In genomic region chr1:58796853-58797252, GRCm38 (mm10) we compare ENCODE assay signal across 12 mouse cellular contexts. TPM values are rescaled to one million over a fixed set of nuclear protein-coding genes. Genes with fewer than 3 reads are reported as not detected.
DNase-seq lines count a peak whose midpoint lies in the region; ATAC-seq lines count a peak whose summit lies in the region.
"Had no signal": no experiment of that assay in that cellular context is flagged by ENCODE, and none has a peak within 500 bp of the region (broad histone marks: within the 10 kb centered on the region; RNA-seq: fewer than 3 reads in every experiment).

No protein-coding gene starts in this region.

- peaks cover 62% of the 10 kb centered on the region for H3K79me2 ChIP-seq in macrophage (ENCODE audit: inconsistent target)

- 0 out of 2 replicates have a peak, but pooled peaks cover 7% of the 10 kb centered on the region for H3K36me3 ChIP-seq in embryonic facial prominence, embryonic 12.5 days
- H3K36me3 ChIP-seq in embryonic facial prominence, embryonic 10.5 days (replicated peaks): peaks cover 8% of the 10 kb centered on the region
- peaks cover 7% of the 10 kb centered on the region; the same call in 1 of the 2 replicates for H3K36me3 ChIP-seq in limb, embryonic 12.5 days
- H3K36me3 ChIP-seq in limb, embryonic 10.5 days: peaks cover 6% of the 10 kb centered on the region
- peaks cover 7% of the 10 kb centered on the region; the same call in 1 of the 2 replicates for H3K36me3 ChIP-seq in embryonic facial prominence, embryonic 15.5 days
- H3K36me3 ChIP-seq in macrophage (ENCODE audit: inconsistent target): peaks cover 12% of the 10 kb centered on the region; the same call in 1 of the 2 replicates
- no peaks in the 10 kb centered on the region for H3K36me3 ChIP-seq in forebrain, embryonic 15.5 days
- H3K36me3 ChIP-seq: G1E; hindbrain, embryonic 13.5 days had no signal

- no peaks in the 10 kb centered on the region for H3K9me3 ChIP-seq in embryonic facial prominence, embryonic 12.5 days
- no peaks in the 10 kb centered on the region for H3K9me3 ChIP-seq in embryonic facial prominence, embryonic 10.5 days
- H3K9me3 ChIP-seq in limb, embryonic 12.5 days: peaks cover 4% of the 10 kb centered on the region; the same call in 1 of the 2 replicates
- no peaks in the 10 kb centered on the region for H3K9me3 ChIP-seq in limb, embryonic 10.5 days (replicated peaks)
- H3K9me3 ChIP-seq in embryonic facial prominence, embryonic 15.5 days (replicated peaks): no peaks in the 10 kb centered on the region
- H3K9me3 ChIP-seq in forebrain, embryonic 15.5 days: no peaks in the 10 kb centered on the region
- H3K9me3 ChIP-seq: limb, embryonic 15.5 days had no signal

- H3K4me3 ChIP-seq in embryonic facial prominence, embryonic 12.5 days: 0 out of 2 replicates have a peak overlapping the region, but pooled peaks have one; percentile 9
- H3K4me3 ChIP-seq in embryonic facial prominence, embryonic 10.5 days: no peak overlapping the region
- H3K4me3 ChIP-seq in limb, embryonic 12.5 days (replicated peaks): no peak overlapping the region
- H3K4me3 ChIP-seq in limb, embryonic 10.5 days: no peak overlapping the region
- peak overlapping the region; percentile 2; the same call in 1 of the 2 replicates for H3K4me3 ChIP-seq in embryonic facial prominence, embryonic 15.5 days (replicated peaks)
- peak overlapping the region; percentile 87 for H3K4me3 ChIP-seq in macrophage (ENCODE audit: inconsistent target)
- H3K4me3 ChIP-seq in forebrain, embryonic 15.5 days: no peak overlapping the region

- peaks cover 3% of the 10 kb centered on the region; the same call in 1 of the 2 replicates for H3K4me1 ChIP-seq in embryonic facial prominence, embryonic 12.5 days
- H3K4me1 ChIP-seq in embryonic facial prominence, embryonic 10.5 days: peaks cover 24% of the 10 kb centered on the region
- H3K4me1 ChIP-seq in limb, embryonic 12.5 days (replicated peaks): peaks cover 6% of the 10 kb centered on the region; the same call in 1 of the 2 replicates
- H3K4me1 ChIP-seq in limb, embryonic 10.5 days: peaks cover 19% of the 10 kb centered on the region
- H3K4me1 ChIP-seq in embryonic facial prominence, embryonic 15.5 days: peaks cover 8% of the 10 kb centered on the region; the same call in 1 of the 2 replicates
- H3K4me1 ChIP-seq in forebrain, embryonic 15.5 days: peaks cover 8% of the 10 kb centered on the region

- no peak overlapping the region for H3K27ac ChIP-seq in embryonic facial prominence, embryonic 12.5 days
- no peak overlapping the region for H3K27ac ChIP-seq in embryonic facial prominence, embryonic 10.5 days (replicated peaks)
- H3K27ac ChIP-seq in limb, embryonic 12.5 days: no peak overlapping the region
- no peak overlapping the region for H3K27ac ChIP-seq in limb, embryonic 10.5 days
- no peak overlapping the region for H3K27ac ChIP-seq in embryonic facial prominence, embryonic 15.5 days (replicated peaks)
- H3K27ac ChIP-seq in macrophage: peak overlapping the region; percentile 91
- no peak overlapping the region for H3K27ac ChIP-seq in forebrain, embryonic 15.5 days (replicated peaks)
- H3K27ac ChIP-seq: hindbrain, embryonic 13.5 days; layer of hippocampus, adult 2 months had no signal

- no peak overlapping the region for H3K4me2 ChIP-seq in embryonic facial prominence, embryonic 12.5 days (replicated peaks)
- peak overlapping the region; percentile 17; the same call in 1 of the 2 replicates for H3K4me2 ChIP-seq in limb, embryonic 12.5 days
- H3K4me2 ChIP-seq in embryonic facial prominence, embryonic 15.5 days (replicated peaks): peak overlapping the region; percentile 27; the same call in 1 of the 2 replicates
- H3K4me2 ChIP-seq in forebrain, embryonic 15.5 days (replicated peaks): no peak overlapping the region

- H3K9ac ChIP-seq in embryonic facial prominence, embryonic 12.5 days: no peak overlapping the region
- no peak overlapping the region for H3K9ac ChIP-seq in limb, embryonic 12.5 days (replicated peaks)
- no peak overlapping the region for H3K9ac ChIP-seq in embryonic facial prominence, embryonic 15.5 days
- no peak overlapping the region for H3K9ac ChIP-seq in forebrain, embryonic 15.5 days (replicated peaks)

- no peaks in the 10 kb centered on the region for H3K27me3 ChIP-seq in embryonic facial prominence, embryonic 12.5 days
- no peaks in the 10 kb centered on the region for H3K27me3 ChIP-seq in embryonic facial prominence, embryonic 10.5 days (replicated peaks; ENCODE audit: low read depth, poor library complexity, severe bottlenecking)
- H3K27me3 ChIP-seq in limb, embryonic 12.5 days: no peaks in the 10 kb centered on the region
- no peaks in the 10 kb centered on the region for H3K27me3 ChIP-seq in limb, embryonic 10.5 days (ENCODE audit: low read depth, poor library complexity, severe bottlenecking)
- H3K27me3 ChIP-seq in embryonic facial prominence, embryonic 15.5 days: no peaks in the 10 kb centered on the region
- H3K27me3 ChIP-seq in forebrain, embryonic 15.5 days: no peaks in the 10 kb centered on the region
- H3K27me3 ChIP-seq: limb, embryonic 15.5 days had no signal

- WGBS in embryonic facial prominence, embryonic 12.5 days: 53% methylated on average over 4 of the region's 4 CpGs
- 62% methylated on average over 4 of the region's 4 CpGs for WGBS in embryonic facial prominence, embryonic 10.5 days
- WGBS in limb, embryonic 12.5 days: 70% methylated on average over 4 of the region's 4 CpGs
- WGBS in limb, embryonic 10.5 days: 80% methylated on average over 4 of the region's 4 CpGs
- WGBS in embryonic facial prominence, embryonic 15.5 days: 46% methylated on average over 4 of the region's 4 CpGs
- 20% methylated on average over 4 of the region's 4 CpGs for WGBS in macrophage (ENCODE audit: missing documents)
- 88% methylated on average over 4 of the region's 4 CpGs for whole genome bisulfite sequencing in forebrain, embryonic 15.5 days

- DNase-seq in embryonic facial prominence, embryonic 10.5 days (ENCODE audit: low spot score): no peak
- DNase-seq in limb, embryonic 10.5 days (ENCODE audit: low spot score): no peak
- no peak for DNase-seq in c-Kit-positive CD71-positive TER-119-positive erythroid progenitor cells, embryonic 14.5 days (ENCODE audit: low spot score)

- ATAC-seq in embryonic facial prominence, embryonic 12.5 days (ENCODE audit: insufficient number of reproducible peaks, insufficient read depth, low FRiP score, low TSS enrichment): no peak
- ATAC-seq in limb, embryonic 12.5 days (ENCODE audit: insufficient number of reproducible peaks, insufficient read depth, low FRiP score, low TSS enrichment, low read depth): no peak
- ATAC-seq in embryonic facial prominence, embryonic 15.5 days (ENCODE audit: insufficient number of reproducible peaks, low FRiP score, low TSS enrichment, low read depth): no peak
- no peak for ATAC-seq in forebrain, embryonic 15.5 days (replicated peaks)

RNA-seq across cellular contexts. Expression of gene Casp8, which starts 1.7 kb away (rescaled TPM):
- 23.7 and 28.9 TPM in 2 replicates for polyA plus RNA-seq in embryonic facial prominence, embryonic 12.5 days (2016; fragmentation: Nextera tagmentation; extraction: Ambion mirVana)
- polyA plus RNA-seq in embryonic facial prominence, embryonic 10.5 days (2016; fragmentation: Nextera tagmentation; extraction: Ambion mirVana): 13.1 TPM in 2 replicates
- 20.1 and 22.0 TPM in 2 replicates for polyA plus RNA-seq in limb, embryonic 12.5 days (2016; fragmentation: Nextera tagmentation; extraction: Ambion mirVana)
- 12.7 and 18.3 TPM in 2 replicates for polyA plus RNA-seq in limb, embryonic 10.5 days (2016; fragmentation: Nextera tagmentation; extraction: Ambion mirVana)
- 31.5 and 31.7 TPM in 2 replicates for polyA plus RNA-seq in embryonic facial prominence, embryonic 15.5 days (2015; fragmentation: Nextera tagmentation; extraction: Ambion mirVana)
- total RNA-seq in macrophage (2018; cell fraction: chromatin; rRNA removed): 100 to 1,000 TPM in 14 of 26 experiments, 10 to 100 TPM in 12; 43.7 to 128 (median 103) TPM
- total RNA-seq in macrophage (2018; cell fraction: cytosol; rRNA removed): 100 to 1,000 TPM in 12 of 26 experiments, 10 to 100 TPM in 14; 70.9 to 125 (median 96.1) TPM
- total RNA-seq in macrophage (2018; cell fraction: nucleus; rRNA removed): 100 to 1,000 TPM in 17 of 26 experiments, 10 to 100 TPM in 9; 60.2 to 219 (median 108) TPM
- 86.3 to 116 TPM (median 89.4 TPM) in 3 replicates for polyA plus RNA-seq in macrophage (2018)
- polyA plus RNA-seq in forebrain, embryonic 15.5 days (2015; fragmentation: Nextera tagmentation; extraction: Ambion mirVana): 4.6 and 5.6 TPM in 2 replicates

Comparison
In these comparisons a context has a peak if more than half of its experiments do, and no peak if none do; other contexts are left out.
1. H3K4me2 ChIP-seq: peak in limb, embryonic 12.5 days (single experiment) and embryonic facial prominence, embryonic 15.5 days (single experiment); none in embryonic facial prominence, embryonic 12.5 days (single experiment) and forebrain, embryonic 15.5 days (single experiment).
2. H3K4me3 ChIP-seq: peak in embryonic facial prominence, embryonic 12.5 days (single experiment), embryonic facial prominence, embryonic 15.5 days (single experiment) and macrophage (single experiment); none in embryonic facial prominence, embryonic 10.5 days (single experiment), limb, embryonic 12.5 days (single experiment), limb, embryonic 10.5 days (single experiment) and forebrain, embryonic 15.5 days (single experiment).